Mouse (Mus musculus) Muller cell, postnatal 12 days (primary cell): ENCODE results near the gene Stab2.

Experiments used
- DNase-seq: peaks from one replicate; pipeline ENCODE4 v3.0.0-alpha.2; 2015; ENCODE audit errors: inconsistent ontology term

Stab2 gene

DNA sequence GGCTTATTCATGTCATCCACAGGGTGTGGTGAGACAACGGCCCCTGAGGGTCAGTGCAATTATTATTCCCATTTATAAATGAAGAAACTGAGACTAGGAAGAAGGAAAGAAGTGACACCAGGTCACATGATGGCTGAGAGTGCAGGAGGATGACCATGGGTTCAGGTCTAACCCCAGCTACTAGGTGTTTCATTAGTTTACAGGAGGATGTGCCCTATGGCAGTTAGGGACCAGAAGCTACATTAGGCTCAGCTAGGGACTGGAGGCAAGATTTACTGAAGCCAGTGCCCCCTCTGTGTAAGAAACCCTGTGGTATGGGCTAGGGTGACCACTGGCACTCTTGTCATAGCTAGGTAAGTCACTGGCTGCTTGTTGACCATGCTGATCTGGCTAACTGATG lies 116.8 kb downstream of the Stab2 start:
- no peak for DNase-seq

DNA sequence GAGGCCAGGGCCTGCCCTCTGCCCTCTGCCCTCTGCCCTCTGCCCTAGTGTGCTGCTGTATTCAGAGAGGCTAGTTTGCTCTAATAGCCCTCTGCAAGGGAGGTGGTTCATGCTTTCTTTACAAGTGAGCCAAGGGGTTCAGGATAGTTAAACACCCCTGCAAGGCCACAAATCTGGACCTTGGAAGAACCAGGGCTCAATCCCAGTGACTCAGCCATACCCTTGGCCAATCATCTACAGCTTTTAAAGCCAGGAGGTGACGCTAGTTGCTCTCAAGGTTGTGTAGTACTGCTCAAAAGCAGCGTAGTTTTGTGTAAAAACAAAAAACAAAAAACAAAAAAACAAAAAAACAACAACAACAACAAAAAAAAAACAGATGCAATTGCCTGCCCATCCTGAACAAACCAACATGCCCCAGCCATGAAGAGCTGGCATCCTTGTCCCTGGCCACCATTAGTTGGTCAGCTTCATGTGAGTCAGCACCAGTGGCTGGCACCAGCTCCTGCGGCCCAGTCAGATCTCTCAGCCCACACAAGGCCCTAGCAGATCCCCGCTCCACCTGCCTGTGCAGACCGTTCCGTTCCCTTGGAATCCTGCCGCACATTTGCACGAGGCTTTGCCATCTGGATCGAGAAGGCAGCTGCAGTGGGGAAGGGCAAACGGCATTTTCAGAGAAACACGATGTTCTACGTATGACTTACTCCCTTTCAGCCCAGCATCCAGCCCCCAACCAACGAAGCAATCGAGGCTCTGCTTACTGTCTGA lies 117.5 kb downstream of the Stab2 start:
- DNase-seq: no peak

DNA sequence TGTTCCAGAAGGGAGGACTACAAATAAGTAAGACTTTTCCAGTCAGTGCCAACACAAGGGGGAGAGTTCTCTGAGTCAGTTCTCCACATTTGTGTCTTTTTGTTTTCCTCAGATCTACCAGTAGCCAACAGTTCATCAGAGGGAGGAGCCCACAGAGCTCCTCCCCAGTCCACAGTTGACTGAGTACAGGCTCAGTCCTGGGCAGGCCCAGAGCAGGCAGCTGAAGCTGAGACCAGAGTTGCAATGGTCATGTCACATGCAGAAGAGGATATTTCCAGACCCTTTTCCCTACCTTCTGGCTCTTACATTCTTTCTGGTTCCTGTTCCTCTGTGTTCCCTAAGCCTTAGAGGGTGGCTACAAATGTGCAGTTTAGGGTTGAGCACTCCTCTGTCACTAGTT lies 118.4 kb downstream of the Stab2 start:
- DNase-seq: no peak

GRCm38 (mm10) chr10:86886434-86886833 lies 121.4 kb downstream of the Stab2 start:
- DNase-seq: no peak

- no peak for DNase-seq
Observed at GRCm38 (mm10) chr10:86881448-86881847, 126.4 kb downstream of the Stab2 start.

DNA sequence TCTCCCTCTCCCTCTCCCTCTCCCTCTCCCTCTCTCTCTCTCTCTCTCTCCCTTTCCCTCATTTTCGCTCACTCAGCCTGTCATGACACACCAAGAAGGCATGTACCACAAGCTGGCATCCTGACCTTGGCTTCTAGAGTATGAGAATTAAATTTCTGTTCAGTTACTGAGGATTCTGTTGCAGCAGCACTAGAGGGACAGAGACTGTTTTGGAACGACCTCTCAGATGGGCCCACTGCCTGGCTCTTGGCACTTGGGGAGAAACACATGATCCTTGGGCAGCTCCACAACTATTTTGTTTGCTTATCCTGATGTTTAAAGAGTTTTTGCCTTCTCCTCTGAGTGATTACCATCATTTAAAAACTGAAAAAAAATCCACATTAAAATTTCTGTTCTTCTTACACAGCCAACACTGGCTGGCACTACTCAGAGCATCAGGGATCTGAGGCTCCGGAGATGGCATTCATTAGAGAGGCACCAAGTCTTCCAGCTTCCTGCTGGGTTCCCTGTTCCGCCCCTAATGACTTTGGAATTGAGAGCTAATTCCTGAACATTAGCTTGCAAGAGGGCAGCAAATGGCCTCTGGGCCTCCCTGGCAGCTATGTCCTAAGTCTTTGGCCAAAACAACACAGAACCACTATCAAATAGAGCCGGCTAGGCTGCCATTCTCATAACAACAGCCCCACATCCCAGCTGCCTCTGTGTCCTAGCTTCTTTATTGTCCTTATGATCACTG lies 127.6 kb downstream of the Stab2 start:
- DNase-seq: peak; percentile 85

GRCm38 (mm10) chr10:86878721-86879120 lies 129.1 kb downstream of the Stab2 start:
- DNase-seq: no peak

DNA sequence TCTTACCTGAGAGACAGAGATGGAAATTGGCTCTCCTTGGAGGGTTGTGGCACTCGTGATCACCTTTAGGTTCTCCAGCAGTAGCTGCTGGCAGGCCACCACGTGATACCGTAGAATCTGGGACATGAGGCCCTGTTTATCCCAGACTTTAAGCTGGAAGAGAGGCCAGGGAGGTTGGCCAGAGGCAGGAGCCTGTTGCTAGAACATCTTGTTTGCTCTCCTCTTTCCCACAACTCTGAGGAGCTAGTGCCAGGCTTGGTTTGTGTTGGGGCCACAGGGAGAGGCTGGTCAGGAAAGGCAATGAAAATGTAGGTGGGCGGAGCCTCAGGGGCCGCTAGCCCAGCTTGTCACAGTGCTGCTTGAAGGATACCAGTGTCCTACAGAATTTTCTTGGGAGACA lies 135.2 kb downstream of the Stab2 start:
- no peak for DNase-seq

DNA sequence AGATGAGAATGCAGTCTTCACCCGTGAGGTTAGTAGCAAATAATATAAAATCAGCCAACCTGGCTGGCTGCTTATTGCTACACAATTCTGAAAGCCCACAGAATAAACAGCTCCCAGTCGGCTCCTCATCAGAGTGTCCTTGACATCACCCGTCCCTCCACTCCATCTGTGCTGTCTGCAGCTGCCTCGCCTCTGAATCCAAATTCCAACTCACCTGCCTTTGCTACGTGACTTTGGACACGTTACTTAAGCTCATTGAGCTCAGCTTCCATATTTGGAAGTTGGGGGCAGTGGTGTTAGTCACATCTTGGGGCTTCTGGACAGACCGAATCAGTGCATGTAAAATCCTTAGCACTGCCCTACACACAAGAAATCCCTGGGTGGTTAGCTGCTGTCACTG lies 135.7 kb downstream of the Stab2 start:
- DNase-seq: no peak

DNA sequence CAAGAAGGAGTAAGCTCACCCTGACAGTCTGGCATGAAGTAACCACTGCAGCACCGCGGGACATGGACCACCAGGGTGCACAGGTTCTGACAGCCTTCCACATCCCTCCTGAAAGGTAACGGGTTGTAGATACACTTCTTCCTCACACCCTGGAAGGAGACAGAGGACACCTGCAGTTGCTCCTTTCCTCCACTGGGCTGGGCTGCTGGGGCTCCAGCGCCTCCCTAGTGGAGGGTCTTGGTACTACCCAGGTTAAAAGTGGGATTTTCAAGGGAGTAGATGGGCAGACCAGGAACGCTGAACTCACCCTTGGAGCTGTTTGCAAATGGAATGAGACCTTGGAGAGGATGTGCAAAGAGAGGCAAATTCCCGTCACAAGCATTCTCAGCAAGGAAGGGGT lies 144.4 kb downstream of the Stab2 start:
- DNase-seq: no peak

GRCm38 (mm10) chr10:86862496-86862895 lies 145.3 kb downstream of the Stab2 start:
- DNase-seq: no peak

- no peak for DNase-seq
Observed at GRCm38 (mm10) chr10:86860396-86860795, 147.4 kb downstream of the Stab2 start.

- no peak for DNase-seq
Observed at GRCm38 (mm10) chr10:86853433-86853832, 154.4 kb downstream of the Stab2 start.

- DNase-seq: no peak
Observed at GRCm38 (mm10) chr10:86852160-86852559, 155.7 kb downstream of the Stab2 start.

DNA sequence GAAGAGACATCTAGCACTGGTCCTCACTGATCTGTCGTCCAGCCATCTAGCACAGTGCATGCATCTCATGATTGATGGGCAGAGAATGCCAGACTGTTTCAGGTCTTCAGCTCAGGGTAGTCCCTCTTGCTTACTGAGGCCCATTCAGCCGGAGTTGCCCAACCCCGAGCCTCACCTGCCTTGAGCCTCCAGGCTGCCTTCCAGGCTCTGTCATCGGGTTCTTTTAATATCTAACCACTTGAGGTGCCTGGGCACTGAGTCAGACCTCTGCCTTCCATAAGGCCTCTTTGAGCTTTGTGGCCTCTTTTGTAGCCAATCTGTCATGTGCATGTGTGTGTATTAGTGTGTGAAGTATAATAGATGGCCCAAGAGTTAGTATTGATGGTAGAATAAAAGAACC lies 158.3 kb downstream of the Stab2 start:
- peak; percentile 4 for DNase-seq

DNA sequence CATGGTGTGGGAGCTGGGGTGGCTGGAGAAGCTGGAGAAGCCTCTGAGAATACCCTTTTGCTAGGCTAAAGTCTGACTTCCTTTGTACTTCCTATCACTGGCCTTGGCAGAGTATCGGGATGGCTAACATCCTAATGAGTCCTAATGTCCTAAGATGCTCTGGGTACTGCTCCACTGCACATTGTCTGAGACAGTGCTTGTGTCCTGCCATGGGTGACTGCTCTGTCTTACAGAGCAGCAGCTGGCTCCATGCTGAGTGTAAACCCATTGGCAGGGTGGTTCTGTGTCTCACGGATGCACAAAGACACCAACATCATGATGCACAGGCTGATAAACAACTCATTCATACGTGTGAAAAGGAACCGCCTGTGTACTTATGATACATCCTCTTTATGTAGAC lies 158.7 kb downstream of the Stab2 start:
- no peak for DNase-seq

DNA sequence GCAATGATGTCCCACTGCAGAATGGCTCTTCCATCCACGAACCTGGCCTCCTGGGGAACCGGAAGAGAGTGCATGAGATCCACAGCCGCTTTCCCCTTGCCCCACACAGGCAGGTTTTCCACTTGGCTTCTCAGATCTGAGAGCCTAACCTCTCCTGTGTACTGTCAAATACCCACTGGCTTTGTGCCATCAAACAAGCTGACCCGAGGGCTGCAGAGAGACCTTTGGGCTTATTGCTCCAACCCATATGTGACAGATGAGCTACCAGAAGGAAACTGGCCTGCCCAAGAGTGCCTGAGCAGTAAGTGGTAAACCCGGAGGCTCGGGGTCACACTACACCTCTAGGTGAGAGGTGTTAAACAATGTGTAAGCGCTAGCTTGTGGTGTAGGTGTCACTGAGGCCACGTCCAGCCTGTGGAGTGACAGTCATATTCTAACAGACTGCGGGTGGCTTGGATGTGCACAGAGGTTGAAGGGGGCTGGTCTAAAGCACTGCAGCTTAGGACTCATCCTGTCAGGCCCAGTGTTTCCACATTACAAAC lies 160.8 kb downstream of the Stab2 start:
- DNase-seq: no peak

DNA sequence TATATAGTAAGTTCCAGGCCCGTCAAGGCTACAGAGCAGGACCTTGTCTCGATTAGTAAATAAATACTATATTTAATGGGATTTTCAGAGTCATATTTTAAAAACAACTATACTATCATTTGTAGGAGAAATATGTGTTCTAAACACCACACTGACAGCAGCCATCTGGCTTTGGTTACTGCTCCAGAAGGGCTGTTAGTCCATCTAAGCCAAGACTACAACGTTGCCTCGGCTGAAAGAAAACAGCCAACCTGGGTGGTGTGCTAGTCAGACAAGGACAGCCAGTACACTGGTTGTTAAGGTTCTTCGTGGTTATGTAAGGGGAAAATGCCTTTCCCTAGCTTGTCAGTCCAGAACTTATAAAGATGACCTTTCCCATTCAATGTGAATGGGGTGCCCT lies 165.2 kb downstream of the Stab2 start:
- no peak for DNase-seq

- DNase-seq: no peak
Observed at GRCm38 (mm10) chr10:86838827-86839226, 169.0 kb downstream of the Stab2 start.

DNA sequence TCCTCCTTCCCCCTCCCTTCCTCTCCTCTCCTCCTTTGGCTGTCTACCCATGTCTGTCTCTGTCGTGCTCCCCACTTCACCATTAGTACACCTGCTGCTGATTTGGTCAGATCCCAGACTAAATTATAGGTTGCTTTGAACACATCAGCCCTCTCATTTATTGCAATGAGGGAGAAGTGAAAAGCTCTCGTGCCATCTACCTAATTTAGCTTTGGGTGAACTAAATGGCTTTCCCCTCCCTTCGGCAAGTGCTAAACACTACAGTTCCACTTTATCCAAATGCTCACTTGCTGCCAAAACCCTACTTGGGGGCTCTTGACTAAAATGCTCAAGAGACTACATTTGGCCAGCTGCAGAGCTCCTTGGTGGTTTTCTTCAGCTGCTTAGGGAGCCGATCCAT lies 171.0 kb downstream of the Stab2 start:
- DNase-seq: no peak

DNA sequence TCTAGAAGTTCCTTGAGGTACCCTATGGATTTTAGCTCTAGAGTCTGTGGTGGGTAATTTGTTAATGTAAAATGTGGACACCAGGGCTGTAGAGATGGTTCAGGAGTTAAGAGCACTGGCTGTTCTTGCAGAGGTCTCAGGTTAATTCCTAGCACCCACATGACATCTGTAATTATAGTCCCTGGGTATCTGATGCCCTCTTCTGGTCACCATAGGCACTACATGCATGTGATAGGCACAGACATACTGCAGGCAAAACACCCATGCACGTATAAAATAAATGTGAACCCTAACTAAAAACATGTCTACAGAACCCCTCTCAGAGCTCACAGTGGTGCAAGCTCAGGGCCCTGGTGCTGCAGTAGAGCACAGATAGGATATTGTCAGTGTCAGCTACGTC lies 178.3 kb downstream of the Stab2 start:
- no peak for DNase-seq

DNA sequence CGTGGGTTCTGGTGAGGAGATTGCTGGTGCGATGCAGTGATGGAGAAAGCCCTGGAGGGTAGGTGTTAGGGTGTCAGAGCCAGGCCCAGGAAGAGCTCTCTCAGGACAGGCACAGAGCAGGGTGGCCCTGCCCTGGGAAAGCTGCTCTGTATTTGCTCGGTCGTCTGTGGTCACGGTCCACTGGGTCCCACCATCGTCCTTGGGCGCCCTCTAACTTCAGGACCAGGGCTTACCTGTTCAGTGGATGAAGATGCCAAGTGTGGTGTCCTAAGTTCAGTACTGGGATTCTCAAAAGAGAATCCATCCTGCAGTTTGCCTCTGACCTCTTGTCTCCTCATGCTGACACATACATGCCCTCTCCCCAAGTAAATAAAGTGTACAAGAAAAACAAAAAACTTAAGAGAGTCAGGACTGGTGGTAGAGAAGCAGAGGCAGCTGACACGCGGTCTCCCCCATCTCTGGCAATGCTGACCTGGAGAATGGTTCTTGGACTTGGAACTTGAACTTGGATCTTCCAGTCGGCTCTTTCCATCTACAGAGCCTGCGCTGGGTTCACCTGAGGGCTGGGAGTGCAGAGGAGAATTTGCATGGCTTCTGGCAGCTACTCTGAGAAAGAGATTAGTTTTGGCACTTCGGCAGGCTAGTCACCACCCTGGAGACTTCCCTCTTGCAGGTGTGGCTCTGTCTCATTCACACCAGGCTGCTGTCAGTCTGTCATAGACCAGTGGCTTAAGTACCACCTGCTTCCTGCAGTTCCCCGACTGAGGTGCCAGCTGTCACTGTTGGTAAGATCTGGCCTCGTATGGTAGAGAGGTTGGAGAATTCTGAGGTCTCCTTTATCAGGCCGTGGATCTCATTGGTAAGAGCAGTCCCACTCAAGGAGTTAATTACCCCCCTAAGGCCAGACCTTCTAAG lies 179.3 kb downstream of the Stab2 start:
- DNase-seq: no peak
